Mouse (Mus musculus) kidney, adult 2 months (tissue): ENCODE data around the gene Cntnap4. TPM values are rescaled to one million over a fixed set of nuclear protein-coding genes. Genes with fewer than 3 reads are reported as not detected.
"Not testable (repeated sequence)": the region's sequence is repeated elsewhere in the genome, so short reads cannot be mapped to it uniquely, and the experiment has no call there.

Experiments
- DNase-seq: peaks from one replicate; pipeline ENCODE4 v3.0.0; 2021
- H3K27ac ChIP-seq: fragments of 200-500 bp; 2 replicates; pipeline ENCODE4 v1.5.1; 2012; ENCODE audit warnings: low read depth, low read length, control low read depth, inconsistent platforms; ENCODE audit not compliant: insufficient read depth
- H3K27me3 ChIP-seq: fragments of 200-500 bp; replicated peaks from 2 replicates; pipeline ENCODE4 v1.6.1; 2012; ENCODE audit warnings: mild to moderate bottlenecking, moderate library complexity, low read length, inconsistent platforms; ENCODE audit not compliant: control insufficient read depth, insufficient read depth
- H3K36me3 ChIP-seq: fragments of 200-500 bp; 2 replicates; pipeline ENCODE4 v1.6.1; 2012; ENCODE audit warnings: mild to moderate bottlenecking, moderate library complexity, low read length, inconsistent platforms; ENCODE audit not compliant: control insufficient read depth, insufficient read depth
- H3K4me1 ChIP-seq: fragments of 200-500 bp; 2 replicates; pipeline ENCODE4 v1.6.1; 2011; ENCODE audit warnings: low read length; ENCODE audit not compliant: control insufficient read depth, insufficient read depth
- H3K4me3 ChIP-seq: fragments of 200-500 bp; 2 replicates; pipeline ENCODE4 v1.5.1; 2011; ENCODE audit warnings: mild to moderate bottlenecking, low read depth, low read length, control low read depth; ENCODE audit not compliant: insufficient read depth
- CTCF ChIP-seq: fragments of 200-500 bp; conservative IDR thresholded peaks from 2 replicates; pipeline ENCODE4 v1.5.1; 2011; ENCODE audit warnings: low read depth, mild to moderate bottlenecking, control low read depth, low read length, moderate library complexity, mixed read lengths; ENCODE audit not compliant: insufficient read depth, insufficient read length
- POLR2A ChIP-seq: fragments of 200-500 bp; IDR thresholded peaks from one replicate; pipeline ENCODE4 v1.6.1; 2011; ENCODE audit warnings: low read depth, low read length, control low read depth
- WGBS: fragments of 180-500 bp; shearing (Covaris S2); methylation state at CpG from one replicate; pipeline ENCODE4 v1.1.7; 2018; 5-methylcytosine and 5-hydroxymethylcytosine counted together
- polyA plus RNA-seq: library from polyadenylated mRNA; depleted of rRNA; stranded (reverse); fragments of >200 nt; gene quantifications from 2 replicates; pipeline ENCODE4 v1.2.3, GENCODE M21; 2012

Gene Cntnap4
- polyA plus RNA-seq, 1 experiment, result 0.02 TPM

DNA sequence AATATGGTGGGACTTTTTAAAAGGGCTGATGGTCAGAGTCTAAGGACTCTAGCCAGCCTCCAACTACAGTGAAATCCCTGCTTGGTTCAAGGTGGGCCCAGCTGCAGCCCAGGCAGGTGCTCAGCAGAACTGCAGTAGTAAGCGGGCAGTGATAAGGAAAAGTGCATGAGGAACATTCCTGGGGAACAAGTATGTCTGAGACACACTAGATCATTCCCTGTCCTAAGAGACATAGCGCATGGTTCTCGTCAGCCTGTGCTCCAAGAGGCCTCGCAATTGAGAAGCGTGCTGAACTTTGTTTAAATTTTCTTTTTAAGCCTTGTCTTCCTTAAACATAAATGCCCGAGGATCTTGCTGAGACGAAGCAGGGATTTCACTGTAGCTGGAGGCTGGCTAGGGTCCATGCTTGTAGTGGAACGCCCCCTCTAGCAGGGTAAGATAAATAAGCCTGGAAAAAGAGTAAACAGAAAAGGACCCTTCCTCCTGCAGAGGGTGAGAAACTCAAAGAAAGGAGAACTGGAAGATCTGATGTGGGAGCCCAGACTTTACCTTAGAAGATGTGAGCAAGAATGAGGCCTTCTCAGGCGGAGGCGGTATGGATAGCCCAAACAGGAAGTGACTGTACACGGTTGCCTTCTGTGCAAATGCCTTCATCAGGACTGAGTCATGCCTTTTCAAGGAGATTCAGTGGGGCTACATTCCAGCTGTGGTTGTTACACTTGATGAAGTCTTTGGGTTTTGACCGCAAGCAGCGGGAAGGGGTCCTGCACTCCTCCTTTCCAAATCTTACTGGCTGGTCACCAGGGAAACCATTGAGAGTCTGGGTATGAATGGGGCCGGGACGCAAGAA, 161.0 kb downstream of the Cntnap4 start:
- H3K27me3 ChIP-seq, result no peaks in the 10 kb centered on the region
- WGBS, result 93% methylated on average over 15 of the region's 15 CpGs
- no peak overlapping the region for H3K4me3 ChIP-seq
- TF ChIP-seq POLR2A (no peak), CTCF (no peak)
- H3K36me3 ChIP-seq, result no peaks in the 10 kb centered on the region
- no peak overlapping the region for H3K27ac ChIP-seq
- no peaks in the 10 kb centered on the region for H3K4me1 ChIP-seq
- no peak for DNase-seq

DNA sequence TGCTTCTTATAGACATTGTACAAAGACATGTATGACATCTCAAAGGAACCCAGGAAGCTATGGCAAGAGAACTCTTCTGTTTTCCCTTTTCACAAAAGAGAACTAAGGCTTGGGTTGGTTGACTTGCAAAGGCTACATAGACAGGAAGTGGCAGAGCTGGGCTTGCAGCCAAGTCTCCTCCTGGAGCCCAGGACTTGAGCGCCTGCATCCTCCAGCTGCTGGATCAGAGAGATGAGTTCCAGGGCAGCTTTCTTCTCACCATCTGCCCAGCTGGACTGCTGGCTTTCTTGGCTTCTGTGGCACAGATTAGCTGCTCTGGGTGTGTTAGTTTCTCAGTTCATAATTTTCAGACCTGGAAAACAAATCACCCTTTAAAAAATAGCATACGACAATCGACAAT, 165.7 kb downstream of the Cntnap4 start:
- no peaks in the 10 kb centered on the region for H3K4me1 ChIP-seq
- TF ChIP-seq CTCF (no peak), POLR2A (no peak)
- no peaks in the 10 kb centered on the region for H3K36me3 ChIP-seq
- no peak overlapping the region for H3K27ac ChIP-seq
- H3K4me3 ChIP-seq, result no peak overlapping the region
- DNase-seq, result peak; percentile 36
- 78% methylated on average over 3 of the region's 3 CpGs for whole genome bisulfite sequencing
- no peaks in the 10 kb centered on the region for H3K27me3 ChIP-seq

DNA sequence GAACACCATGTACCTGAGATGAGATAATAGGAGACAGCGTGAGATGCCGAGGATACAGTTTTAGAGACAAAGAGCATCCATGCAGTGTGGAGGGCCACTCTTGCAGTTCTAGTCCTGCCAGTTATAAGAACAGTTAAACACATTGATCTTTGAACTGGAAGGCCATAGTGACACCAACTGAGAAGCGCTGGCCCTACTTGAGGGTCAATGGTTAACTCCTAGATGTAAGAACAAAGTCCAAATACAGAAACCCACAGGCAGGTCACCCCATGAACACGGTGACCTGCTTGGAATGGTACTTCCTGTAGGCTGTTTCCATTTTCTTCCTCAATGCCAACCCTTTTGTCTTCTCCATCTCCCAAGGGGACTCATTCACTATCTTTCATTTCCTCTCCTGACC, 173.5 kb downstream of the Cntnap4 start:
- TF ChIP-seq POLR2A (no peak), CTCF (no peak)
- no peaks in the 10 kb centered on the region for H3K27me3 ChIP-seq
- 70% methylated on average over 4 of the region's 4 CpGs for WGBS
- no peaks in the 10 kb centered on the region for H3K36me3 ChIP-seq
- peak; percentile 85 for DNase-seq
- H3K4me3 ChIP-seq, result no peak overlapping the region
- no peaks in the 10 kb centered on the region; the same call in 1 of the 2 replicates for H3K4me1 ChIP-seq
- no peak overlapping the region for H3K27ac ChIP-seq

DNA sequence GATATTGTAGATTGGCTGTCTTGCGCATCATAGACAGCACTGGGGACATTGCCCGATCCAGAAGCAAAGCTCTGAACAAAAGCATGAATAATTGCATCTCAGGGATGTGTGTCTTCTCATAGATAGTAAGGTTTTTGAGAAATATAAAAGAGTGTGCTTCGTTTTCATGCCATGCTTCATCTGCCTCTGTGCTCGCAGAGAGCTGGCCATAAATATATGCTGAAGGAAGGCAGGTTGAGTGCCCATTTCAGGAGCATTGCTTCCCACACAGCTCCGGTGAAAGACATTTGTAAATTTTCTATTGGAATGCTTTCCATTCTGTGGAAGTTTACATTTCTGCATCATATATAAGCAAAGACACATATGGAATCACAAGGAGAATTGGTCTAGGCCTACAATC, 177.5 kb downstream of the Cntnap4 start:
- H3K27ac ChIP-seq, result no peak overlapping the region
- H3K4me3 ChIP-seq, result no peak overlapping the region
- H3K27me3 ChIP-seq, result no peaks in the 10 kb centered on the region
- TF ChIP-seq POLR2A, result no peak
- TF ChIP-seq CTCF, result no peak
- H3K36me3 ChIP-seq, result no peaks in the 10 kb centered on the region
- 78% methylated on average over 5 of the region's 5 CpGs for WGBS
- no peaks in the 10 kb centered on the region; the same call in 1 of the 2 replicates for H3K4me1 ChIP-seq
- DNase-seq, result no peak

DNA sequence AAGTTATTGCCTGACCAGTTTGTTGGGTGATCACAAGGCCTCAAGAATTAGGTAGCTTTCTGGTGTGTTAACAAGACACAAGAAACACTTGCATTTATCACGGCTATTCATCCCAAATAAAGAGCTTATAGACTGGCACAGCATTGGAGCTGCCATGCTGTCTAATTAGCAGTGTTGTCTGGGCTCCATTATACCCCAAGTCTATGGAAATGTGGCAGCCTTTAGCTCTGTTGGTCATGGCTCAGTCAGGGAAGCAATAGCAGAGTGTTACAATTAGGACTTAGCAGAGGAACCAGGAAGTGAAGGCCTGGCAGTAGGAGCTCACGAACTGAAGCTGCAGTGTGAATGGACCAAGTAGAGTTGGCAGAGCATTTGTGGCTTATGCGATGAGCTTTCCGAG, 185.3 kb downstream of the Cntnap4 start:
- H3K4me1 ChIP-seq, result no peaks in the 10 kb centered on the region
- WGBS, result 83% methylated on average over 4 of the region's 4 CpGs
- H3K27ac ChIP-seq, result no peak overlapping the region
- TF ChIP-seq CTCF (no peak), POLR2A (no peak)
- no peaks in the 10 kb centered on the region for H3K27me3 ChIP-seq
- no peak overlapping the region for H3K4me3 ChIP-seq
- no peaks in the 10 kb centered on the region for H3K36me3 ChIP-seq
- DNase-seq, result no peak

DNA sequence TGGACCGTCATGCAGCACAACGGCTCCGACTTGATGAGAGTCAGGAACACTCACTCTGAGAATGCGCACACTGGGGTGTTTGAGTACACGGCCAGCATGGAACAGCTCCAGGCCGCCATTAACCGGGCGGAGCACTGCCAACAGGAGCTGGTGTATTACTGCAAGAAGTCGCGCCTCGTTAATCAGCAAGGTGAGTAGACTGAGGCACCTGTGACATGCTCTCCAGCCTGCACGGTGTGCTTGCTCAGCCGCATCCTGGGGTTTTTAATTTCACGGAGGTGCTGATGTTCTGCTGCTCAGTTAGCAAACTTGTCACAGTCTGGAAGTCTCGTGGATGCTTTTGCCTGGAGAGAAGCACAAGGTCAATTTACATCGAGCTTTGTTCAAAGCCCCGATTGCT, 233.2 kb downstream of the Cntnap4 start:
- TF ChIP-seq POLR2A (no peak), CTCF (no peak)
- no peaks in the 10 kb centered on the region for H3K27me3 ChIP-seq
- 56% methylated on average over 17 of the region's 17 CpGs for WGBS
- DNase-seq, result peak; percentile 10
- no peak overlapping the region for H3K27ac ChIP-seq
- H3K4me1 ChIP-seq, result no peaks in the 10 kb centered on the region
- H3K4me3 ChIP-seq, result no peak overlapping the region
- H3K36me3 ChIP-seq, result no peaks in the 10 kb centered on the region

DNA sequence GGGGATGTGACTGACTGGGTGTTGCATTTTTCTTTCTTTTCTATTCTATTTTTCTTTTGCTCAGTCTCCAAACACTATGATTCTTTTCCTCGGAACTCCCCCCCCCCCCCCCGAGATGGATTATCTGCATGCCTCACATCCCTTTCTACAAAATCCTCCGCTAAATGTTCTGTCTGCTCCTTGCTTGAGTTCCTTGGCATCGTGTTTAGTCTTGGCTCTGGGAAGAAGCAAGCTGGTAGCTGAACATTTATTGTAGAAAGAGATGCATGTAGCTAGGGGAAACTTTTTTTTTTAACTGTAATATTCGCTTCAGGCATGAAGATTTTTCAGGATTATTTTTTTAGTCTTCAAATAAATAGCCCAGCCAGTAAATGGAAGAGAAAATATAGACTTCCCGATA, 239.5 kb downstream of the Cntnap4 start:
- 64% methylated on average over 6 of the region's 6 CpGs for WGBS
- no peak overlapping the region for H3K27ac ChIP-seq
- no peak for DNase-seq
- no peaks in the 10 kb centered on the region for H3K36me3 ChIP-seq
- TF ChIP-seq POLR2A, result no peak
- no peak for TF ChIP-seq CTCF
- no peaks in the 10 kb centered on the region for H3K4me1 ChIP-seq
- H3K27me3 ChIP-seq, result no peaks in the 10 kb centered on the region
- H3K4me3 ChIP-seq, result no peak overlapping the region

DNA sequence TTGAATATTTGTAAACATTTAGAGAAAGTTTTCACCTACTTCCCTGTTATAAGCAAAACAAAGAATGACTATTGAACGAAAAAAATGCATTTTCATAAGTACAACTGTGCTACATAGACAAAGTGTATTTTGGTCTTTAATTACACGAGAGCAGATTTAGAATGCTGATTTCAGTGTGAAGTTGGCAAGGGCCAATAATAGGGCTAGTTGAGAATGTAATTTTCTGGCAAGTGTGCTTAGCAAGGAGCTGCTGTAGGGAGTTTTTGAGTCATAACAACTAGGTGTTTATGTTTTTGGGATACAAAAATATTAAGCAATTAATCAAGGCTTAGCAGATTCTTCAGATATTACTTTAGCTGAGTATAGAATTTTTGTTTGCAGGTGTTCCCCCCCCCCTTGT, 271.2 kb downstream of the Cntnap4 start:
- Histone ChIP-seq H3K4me1 (no peaks in the 10 kb centered on the region), H3K4me3 (no peak overlapping the region), H3K27me3 (no peaks in the 10 kb centered on the region), H3K27ac (no peak overlapping the region), H3K36me3 (no peaks in the 10 kb centered on the region)
- TF ChIP-seq POLR2A, result no peak
- no peak for TF ChIP-seq CTCF
- no peak for DNase-seq
- WGBS, result 60% methylated on average over 2 of the region's 2 CpGs

DNA sequence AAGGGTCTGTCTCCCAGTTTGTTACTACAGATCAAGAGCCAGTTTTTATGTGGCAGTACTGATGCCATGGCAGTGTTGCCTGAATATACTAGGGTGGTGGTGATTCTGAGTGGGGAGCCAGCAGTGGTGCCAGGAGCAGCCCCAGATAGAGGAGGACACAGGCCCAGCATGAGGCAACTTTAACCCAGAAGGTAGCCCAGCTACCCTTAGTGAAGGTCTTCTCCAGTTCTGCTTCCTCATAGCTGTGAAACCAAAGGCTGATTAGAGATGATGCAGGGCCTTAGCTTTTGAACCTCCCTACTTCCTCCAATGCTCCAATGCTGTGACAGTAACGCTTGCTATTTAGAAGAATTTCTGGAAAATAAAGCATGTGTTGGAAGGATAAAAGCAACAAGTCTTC, 279.7 kb downstream of the Cntnap4 start:
- not testable (repeated sequence) for DNase-seq, H3K4me1 ChIP-seq, H3K27ac ChIP-seq, H3K4me3 ChIP-seq, H3K27me3 ChIP-seq, H3K36me3 ChIP-seq
- 95% methylated on average over 1 of the region's 1 CpGs for WGBS
